Mouse (Mus musculus): ENCODE results near the gene Fam186a. TPM values are rescaled to one million over a fixed set of nuclear protein-coding genes. Genes with fewer than 3 reads are reported as not detected.

Gene Fam186a
- total and polyA plus RNA-seq, 3 experiments = not detected

DNA sequence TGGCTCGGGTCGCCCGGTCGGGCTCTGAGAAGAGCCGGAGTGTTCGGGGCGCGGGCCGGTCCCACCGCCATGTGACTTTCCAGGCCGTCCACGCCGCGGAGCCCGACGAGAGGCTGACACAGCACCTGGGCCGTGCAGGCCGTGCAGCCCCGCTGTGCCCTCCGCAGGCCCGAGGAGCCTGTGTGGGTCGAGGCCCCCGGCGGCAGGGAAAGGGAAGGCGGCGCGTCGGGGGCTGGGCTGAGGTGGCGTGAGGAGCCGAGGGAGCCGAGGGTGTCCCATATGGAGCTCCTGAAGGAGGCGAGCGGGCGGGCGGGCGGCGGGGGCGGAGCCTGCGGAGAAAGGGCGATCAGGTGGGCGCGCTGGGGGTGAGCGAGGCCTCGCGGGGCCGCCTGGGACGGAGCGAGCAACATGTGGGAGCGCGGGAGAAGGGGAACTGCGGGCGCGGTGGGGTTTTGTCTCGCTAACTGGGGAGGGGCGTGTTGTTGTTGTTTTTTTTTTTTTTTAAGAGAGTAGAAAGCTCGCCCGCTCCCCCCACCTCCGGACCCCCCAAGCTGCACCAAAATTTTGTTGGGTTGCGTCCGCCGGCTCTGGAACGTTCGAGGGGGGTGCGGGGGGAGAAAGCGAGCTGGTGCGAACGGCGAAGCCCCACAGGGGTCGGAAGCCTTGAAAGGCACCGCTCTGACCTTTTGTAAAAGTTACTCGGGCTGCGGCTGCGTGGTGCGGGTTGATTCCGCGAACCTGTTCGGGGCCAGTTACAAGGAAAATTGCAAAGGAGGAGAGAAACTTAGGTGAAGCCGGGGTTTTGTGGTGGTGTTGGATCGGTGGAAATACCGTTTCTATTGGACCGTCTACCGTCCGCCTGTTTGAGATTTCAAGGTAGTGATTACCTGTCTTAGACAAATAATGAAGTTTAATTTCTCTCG lies 6.4 kb upstream of the Fam186a start:
- Histone ChIP-seq H3K9me3 (replicated peaks; ENCODE audit: insufficient read depth, low read length) (no peaks in the 10 kb centered on the region), H3K36me3 (ENCODE audit: control insufficient read depth in 1 of 2, insufficient read depth in 2 of 2, low read length in 2 of 2) (peaks cover 0 to 42% of the 10 kb centered on the region in 2 experiments; a peak in 3 of 4 replicates), H3K9ac (ENCODE audit: control insufficient read depth, low read depth, low read length, poor library complexity, severe bottlenecking) (peak overlapping the region; percentile 99), H3K27ac (ENCODE audit: control insufficient read depth, low read depth, low read length) (peak overlapping the region; percentile 89), H3K27me3 (ENCODE audit: control insufficient read depth in 1 of 2, insufficient read depth in 2 of 2, low read length in 2 of 2) (peaks cover 0 to 3% of the 10 kb centered on the region in 2 experiments; a peak in 1 of 4 replicates), H3K4me3 (ENCODE audit: control insufficient read depth in 1 of 2, insufficient read depth in 1 of 2, low read depth in 2 of 2, low read length in 2 of 2) (peak overlapping the region; percentile 61 to 98), H3K79me2 (ENCODE audit: control insufficient read depth, insufficient read depth, low read length, poor library complexity) (peaks cover 49% of the 10 kb centered on the region), H3K4me1 (ENCODE audit: control insufficient read depth in 1 of 2, insufficient read depth in 2 of 2, low read length in 2 of 2) (peaks cover 12 to 19% of the 10 kb centered on the region in 2 experiments)
- peak; percentile 92 for DNase-seq (ENCODE audit: low read depth, low spot score)
- TF ChIP-seq SIN3A (IDR thresholded peaks at IDR 0.05; ENCODE audit: low read length) (peak; percentile 8), ZC3H11A (IDR thresholded peaks at IDR 0.05; ENCODE audit: low read depth, low read length) (no peak), NRF1 (IDR thresholded peaks at IDR 0.05; ENCODE audit: insufficient read depth, low read depth, low read length, poor library complexity, severe bottlenecking) (peak; percentile 61; the same call in 1 of the 2 replicates), USF1 (IDR thresholded peaks at IDR 0.05; ENCODE audit: low read depth, low read length) (peak; percentile 63; the same call in 1 of the 2 replicates), RCOR1 (IDR thresholded peaks at IDR 0.05; ENCODE audit: low read depth, low read length) (0 out of 2 replicates have a peak, but pooled peaks have one; percentile 7), POLR2A (IDR thresholded peaks at IDR 0.05; ENCODE audit: control insufficient read depth in 1 of 2, insufficient read depth in 1 of 2, low read depth in 1 of 2, low read length in 2 of 2, poor library complexity in 1 of 2) (peak in 1 of 2 experiments; percentile 16; a peak in 1 of 4 replicates), ELF1 (IDR thresholded peaks at IDR 0.05; ENCODE audit: low read depth, low read length) (no peak), ZNF384 (IDR thresholded peaks at IDR 0.05; ENCODE audit: low read depth, low read length) (peak; percentile 67; the same call in 1 of the 2 replicates), MXI1 (IDR thresholded peaks at IDR 0.05; ENCODE audit: low read depth, low read length) (peak; percentile 98), USF2 (IDR thresholded peaks at IDR 0.05; ENCODE audit: borderline replicate concordance in 1 of 2, insufficient read depth in 1 of 2, low read depth in 1 of 2, low read length in 2 of 2) (no peak), MAX (IDR thresholded peaks at IDR 0.05; ENCODE audit: low read length) (peak; percentile 84), MAZ (IDR thresholded peaks at IDR 0.05; ENCODE audit: low read depth, low read length) (no peak; the same call in 1 of the 2 replicates), GATA1 (IDR thresholded peaks at IDR 0.05; ENCODE audit: low read depth, low read length) (no peak), TCF12 (IDR thresholded peaks at IDR 0.05; ENCODE audit: low read depth, low read length) (no peak), POLR2AphosphoS5 (IDR thresholded peaks at IDR 0.05; ENCODE audit: borderline replicate concordance, low read depth, low read length) (no peak), MYB (IDR thresholded peaks at IDR 0.05; ENCODE audit: low read depth, low read length) (no peak), RAD21 (IDR thresholded peaks at IDR 0.05; ENCODE audit: low read depth, low read length) (no peak), E2F4 (IDR thresholded peaks at IDR 0.05; ENCODE audit: borderline replicate concordance, low read depth, low read length) (peak; percentile 51; the same call in 1 of the 2 replicates), UBTF (IDR thresholded peaks at IDR 0.05; ENCODE audit: borderline replicate concordance, insufficient read depth, low read depth, low read length) (0 out of 2 replicates have a peak, but pooled peaks have one; percentile 77), CHD2 (IDR thresholded peaks at IDR 0.05; ENCODE audit: low read length) (no peak)

Measured in MEL (cell line).